ENCODE assay signal across 28 mouse cellular contexts in genomic region chr15:83415391-83415790, GRCm38 (mm10). TPM values are rescaled to one million over a fixed set of nuclear protein-coding genes. Genes with fewer than 3 reads are reported as not detected.
DNase-seq lines count a peak whose midpoint lies in the region; ATAC-seq and TF ChIP-seq lines count a peak whose summit lies in the region.
"Had no signal": no experiment of that assay in that cellular context is flagged by ENCODE, and none has a peak within 500 bp of the region (broad histone marks: within the 10 kb centered on the region; RNA-seq: fewer than 3 reads in every experiment).

No protein-coding gene starts in this region.

- no peak overlapping the region for H3K4me2 ChIP-seq in heart, embryonic 11.5 days
- H3K4me2 ChIP-seq in heart, postnatal 0 days (ENCODE audit: low read depth, low read length) = no peak overlapping the region
- H3K4me2 ChIP-seq in liver, postnatal 0 days (ENCODE audit: low read depth, low read length) = no peak overlapping the region
- H3K4me2 ChIP-seq: forebrain, embryonic 13.5 days; hindbrain, embryonic 12.5 days; intestine, embryonic 15.5 days; kidney, embryonic 15.5 days; limb, embryonic 15.5 days; midbrain, embryonic 11.5 days had no signal

- peaks cover 43% of the 10 kb centered on the region for H3K79me2 ChIP-seq in liver, adult 2 months (ENCODE audit: control insufficient read depth, insufficient read depth, low read length)

- no peaks in the 10 kb centered on the region for H3K9me3 ChIP-seq in heart, embryonic 11.5 days (replicated peaks; ENCODE audit: control insufficient read depth, low read length)
- H3K9me3 ChIP-seq in heart, postnatal 0 days (replicated peaks; ENCODE audit: control insufficient read depth, low read length) = no peaks in the 10 kb centered on the region
- H3K9me3 ChIP-seq in liver, postnatal 0 days (ENCODE audit: low read length) = no peaks in the 10 kb centered on the region
- H3K9me3 ChIP-seq: forebrain, embryonic 13.5 days; hindbrain, embryonic 12.5 days; intestine, embryonic 15.5 days; kidney, embryonic 15.5 days; limb, embryonic 10.5 days; limb, embryonic 15.5 days had no signal

- DNase-seq in heart, postnatal 10 days = no peak
- DNase-seq in heart, postnatal 0 days (ENCODE audit: low spot score) = no peak
- DNase-seq in heart, adult 18-20 months = no peak
- peak; percentile 56 for DNase-seq in liver, adult 2 months (ENCODE audit: extremely low read depth, low read depth, low spot score)
- no peak for DNase-seq in liver, postnatal 0 days
- no peak for DNase-seq in spleen, adult 18-20 months
- DNase-seq: adrenal gland, adult 2 months; adrenal gland, postnatal 36 days; B cell, adult 2 months; cerebellum, adult 18-20 months; cerebellum, postnatal 14 days; gastrocnemius, postnatal 25 days; layer of hippocampus, adult 9-11 months; lung, postnatal 36 days; right cerebral cortex, postnatal 4 days; thymus, adult 2 months; thymus, postnatal 36 days had no signal

- TF ChIP-seq CTCF in heart, postnatal 0 days (IDR thresholded peaks at IDR 0.05; ENCODE audit: low read depth) = no peak
- TF ChIP-seq CTCF in liver, adult 2 months (IDR thresholded peaks at IDR 0.05; ENCODE audit: low read depth, low read length) = no peak
- no peak for TF ChIP-seq CTCF in liver, postnatal 0 days (IDR thresholded peaks at IDR 0.05; ENCODE audit: low read depth)

- H3K27ac ChIP-seq in heart, embryonic 11.5 days (ENCODE audit: low read depth, low read length) = no peak overlapping the region
- peak overlapping the region; percentile 21; the same call in 1 of the 2 replicates for H3K27ac ChIP-seq in heart, postnatal 0 days (ENCODE audit: low read depth)
- no peak overlapping the region for H3K27ac ChIP-seq in liver, adult 2 months (replicated peaks; ENCODE audit: insufficient read depth, low read depth, low read length)
- H3K27ac ChIP-seq in liver, postnatal 0 days (ENCODE audit: low read depth) = no peak overlapping the region
- H3K27ac ChIP-seq: forebrain, embryonic 13.5 days; hindbrain, embryonic 12.5 days; hindbrain, postnatal 0 days; intestine, embryonic 15.5 days; kidney, embryonic 15.5 days; limb, embryonic 10.5 days; limb, embryonic 15.5 days had no signal

- no peaks in the 10 kb centered on the region for H3K27me3 ChIP-seq in heart, embryonic 11.5 days (ENCODE audit: control insufficient read depth, insufficient read depth, low read length)
- H3K27me3 ChIP-seq in heart, postnatal 0 days (ENCODE audit: control insufficient read depth, insufficient read depth, low read length) = no peaks in the 10 kb centered on the region
- H3K27me3 ChIP-seq in liver, adult 2 months (ENCODE audit: control insufficient read depth, insufficient read depth, low read length) = no peaks in the 10 kb centered on the region
- H3K27me3 ChIP-seq in liver, postnatal 0 days (ENCODE audit: insufficient read depth, low read length) = no peaks in the 10 kb centered on the region
- H3K27me3 ChIP-seq: forebrain, embryonic 13.5 days; hindbrain, embryonic 12.5 days; intestine, embryonic 15.5 days; kidney, embryonic 15.5 days; limb, embryonic 15.5 days had no signal

- no peak for ATAC-seq in heart, embryonic 11.5 days (replicated peaks; ENCODE audit: insufficient number of reproducible peaks, low FRiP score, low TSS enrichment)
- ATAC-seq in heart, postnatal 0 days (ENCODE audit: insufficient read depth, low read depth) = 0 out of 2 replicates have a peak, but pooled peaks have one; percentile 28
- no peak for ATAC-seq in liver, postnatal 0 days
- ATAC-seq: activated CD4-positive, CD25-positive, alpha-beta regulatory T cell, adult 4 months; forebrain, embryonic 13.5 days; hindbrain, postnatal 0 days; intestine, embryonic 15.5 days; midbrain, embryonic 16.5 days had no signal

- no peak for TF ChIP-seq EP300 in heart, postnatal 0 days (IDR thresholded peaks at IDR 0.05; ENCODE audit: low read depth)
- TF ChIP-seq EP300 in liver, postnatal 0 days (IDR thresholded peaks at IDR 0.05; ENCODE audit: low read depth) = no peak

- H3K4me3 ChIP-seq in heart, embryonic 11.5 days (ENCODE audit: low read depth, low read length) = no peak overlapping the region
- no peak overlapping the region for H3K4me3 ChIP-seq in heart, postnatal 0 days (ENCODE audit: low read depth, low read length)
- no peak overlapping the region for H3K4me3 ChIP-seq in liver, adult 2 months (ENCODE audit: insufficient read depth, low read depth, low read length)
- no peak overlapping the region for H3K4me3 ChIP-seq in liver, postnatal 0 days (ENCODE audit: low read depth, low read length)
- H3K4me3 ChIP-seq: forebrain, embryonic 13.5 days; hindbrain, embryonic 12.5 days; intestine, embryonic 15.5 days; kidney, embryonic 15.5 days; limb, embryonic 10.5 days; limb, embryonic 15.5 days had no signal

- H3K36me3 ChIP-seq in heart, embryonic 11.5 days (ENCODE audit: control insufficient read depth, insufficient read depth, low read length) = no peaks in the 10 kb centered on the region
- H3K36me3 ChIP-seq in heart, postnatal 0 days (replicated peaks; ENCODE audit: control insufficient read depth, insufficient read depth, low read length) = no peaks in the 10 kb centered on the region
- no peaks in the 10 kb centered on the region for H3K36me3 ChIP-seq in liver, adult 2 months (ENCODE audit: control insufficient read depth, insufficient read depth, low read length)
- no peaks in the 10 kb centered on the region for H3K36me3 ChIP-seq in liver, postnatal 0 days (replicated peaks; ENCODE audit: insufficient read depth, low read length)
- H3K36me3 ChIP-seq: hindbrain, embryonic 12.5 days; intestine, embryonic 15.5 days; kidney, embryonic 15.5 days; limb, embryonic 10.5 days; limb, embryonic 15.5 days had no signal

- intact Hi-C loops in heart, postnatal 10 days (cut with DNase I) = no loop called here

- H3K9ac ChIP-seq in heart, embryonic 11.5 days (ENCODE audit: low read depth, low read length) = 0 out of 2 replicates have a peak overlapping the region, but pooled peaks have one; percentile 22
- H3K9ac ChIP-seq in heart, postnatal 0 days (replicated peaks; ENCODE audit: low read depth, low read length) = no peak overlapping the region
- H3K9ac ChIP-seq in liver, adult 2 months (ENCODE audit: low read depth, low read length) = no peak overlapping the region
- H3K9ac ChIP-seq in liver, postnatal 0 days (replicated peaks) = no peak overlapping the region
- H3K9ac ChIP-seq: forebrain, embryonic 13.5 days; hindbrain, embryonic 12.5 days; intestine, embryonic 15.5 days; kidney, embryonic 15.5 days; limb, embryonic 15.5 days had no signal

- 55% methylated on average over 6 of the region's 6 CpGs for WGBS in heart, embryonic 11.5 days (ENCODE audit: insufficient replicate concordance)
- WGBS in heart, postnatal 0 days = 39% methylated on average over 6 of the region's 6 CpGs
- WGBS in liver, adult 2 months = 73% methylated on average over 6 of the region's 6 CpGs
- 82% methylated on average over 6 of the region's 6 CpGs for WGBS in liver, postnatal 0 days (ENCODE audit: insufficient replicate concordance)

- TF ChIP-seq POLR2A in liver, adult 2 months (IDR thresholded peaks at IDR 0.05; ENCODE audit: extremely low read depth, insufficient read depth, low read length) = no peak

- peaks cover 56% of the 10 kb centered on the region for H3K4me1 ChIP-seq in heart, embryonic 11.5 days (ENCODE audit: control insufficient read depth, insufficient read depth, low read length)
- peaks cover 48% of the 10 kb centered on the region for H3K4me1 ChIP-seq in heart, postnatal 0 days (ENCODE audit: control insufficient read depth, insufficient read depth)
- peaks cover 8% of the 10 kb centered on the region for H3K4me1 ChIP-seq in liver, adult 2 months (ENCODE audit: control insufficient read depth, insufficient read depth, low read length)
- H3K4me1 ChIP-seq in liver, postnatal 0 days (ENCODE audit: insufficient read depth) = peaks cover 32% of the 10 kb centered on the region

RNA-seq across cellular contexts. Expression of gene Pacsin2, which starts 49.0 kb away (rescaled TPM):
- polyA plus RNA-seq in heart, embryonic 11.5 days (2014; fragmentation: Nextera tagmentation; extraction: Ambion mirVana) = 55.0 and 60.0 TPM in 2 replicates
- total RNA-seq in heart, postnatal 10 days (2021) = 100 to 1,000 TPM; 162 to 168 TPM
- 65.0 and 78.0 TPM in 2 replicates for total RNA-seq in heart, postnatal 0 days (2014; rRNA removed; ENCODE audit: low replicate concordance)
- polyA plus RNA-seq in heart, postnatal 0 days (2015; fragmentation: Nextera tagmentation; extraction: Ambion mirVana) = 53.0 and 63.3 TPM in 2 replicates
- 100 to 1,000 TPM; 232 to 280 TPM for total RNA-seq in heart, adult 18-20 months (2021)
- 34.0 and 34.9 TPM in 2 replicates for total RNA-seq in liver, adult 2 months (2014; rRNA removed)
- 28.9 and 29.1 TPM in 2 replicates for polyA plus RNA-seq in liver, adult 2 months (2012; rRNA removed)
- 20.6 and 24.3 TPM in 2 replicates for polyA plus RNA-seq in liver, postnatal 0 days (2015; fragmentation: Nextera tagmentation; extraction: Ambion mirVana)
